Mouse (Mus musculus): ENCODE measurements around the gene Enam. TPM values are rescaled to one million over a fixed set of nuclear protein-coding genes. Genes with fewer than 3 reads are reported as not detected.
"Not testable (repeated sequence)": the region's sequence is repeated elsewhere in the genome, so short reads cannot be mapped to it uniquely, and the experiment has no call there.

The Enam gene
- polyA plus RNA-seq, 1 experiment from 2014 or later, result not detected

DNA sequence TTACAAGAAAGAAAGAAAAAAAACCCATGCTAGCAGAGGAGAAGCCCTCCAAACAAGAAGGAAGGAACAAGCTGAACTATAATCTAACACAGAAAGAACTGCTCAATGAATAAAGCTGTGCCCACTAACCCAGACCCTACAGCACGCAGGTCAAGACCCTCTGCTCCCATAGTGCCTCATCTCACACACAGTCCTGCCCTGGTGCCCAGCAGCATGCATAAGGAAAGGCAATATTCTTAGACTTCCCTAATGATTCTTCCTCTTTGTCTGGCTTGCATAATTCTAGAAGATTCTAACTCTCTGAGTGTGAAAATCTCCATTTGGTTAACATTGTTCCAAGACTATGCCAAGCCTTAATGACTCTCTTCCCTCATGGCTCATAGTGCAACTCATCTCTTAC, 21.2 kb downstream of the Enam start:
- Histone ChIP-seq H3K9ac (ENCODE audit: low read length) (no peak overlapping the region), H3K4me3 (ENCODE audit: control insufficient read depth in 1 of 2, insufficient read depth in 1 of 2, low read depth in 1 of 2, low read length in 2 of 2) (no peak overlapping the region), H3K27me3 (ENCODE audit: control insufficient read depth, insufficient read depth, low read length) (no peaks in the 10 kb centered on the region), H3K4me1 (ENCODE audit: control insufficient read depth in 2 of 2, insufficient read depth in 2 of 2, low read length in 2 of 2) (no peaks in the 10 kb centered on the region), H3K36me3 (ENCODE audit: control insufficient read depth, insufficient read depth, low read length) (no peaks in the 10 kb centered on the region), H3K9me3 (ENCODE audit: control insufficient read depth, low read length) (no peaks in the 10 kb centered on the region), H3K4me2 (ENCODE audit: low read length) (no peak overlapping the region), H3K27ac (replicated peaks in 1 of 2; ENCODE audit: control insufficient read depth in 1 of 2, insufficient read depth in 1 of 2, low read depth in 2 of 2, low read length in 2 of 2) (no peak overlapping the region)
- 77% methylated on average over 1 of the region's 1 CpGs for WGBS
- no peak for ATAC-seq (ENCODE audit: insufficient number of reproducible peaks, insufficient read depth, low FRiP score, low read depth)

DNA sequence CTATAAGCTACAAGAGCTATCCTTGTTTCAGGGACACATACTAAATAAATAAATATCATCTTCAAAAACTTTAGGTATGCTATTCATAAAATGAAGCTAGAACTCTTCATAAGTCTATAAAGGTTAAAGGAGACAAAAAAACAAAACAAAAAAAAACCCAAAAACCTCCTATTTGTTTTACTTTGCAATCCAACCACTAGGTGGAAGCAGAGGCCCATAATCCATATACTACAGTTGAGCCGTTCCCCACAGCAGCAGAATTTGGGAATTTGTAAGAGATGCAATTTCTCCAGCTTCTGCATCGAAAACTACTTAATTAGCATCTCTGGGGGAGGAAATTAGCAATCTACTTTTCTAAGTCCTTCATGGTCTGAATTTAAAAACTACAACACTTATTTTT, 31.5 kb downstream of the Enam start:
- H3K4me3 ChIP-seq (ENCODE audit: control insufficient read depth in 1 of 2, insufficient read depth in 1 of 2, low read depth in 1 of 2, low read length in 2 of 2), result no peak overlapping the region
- H3K9me3 ChIP-seq (ENCODE audit: control insufficient read depth, low read length), result no peaks in the 10 kb centered on the region
- no peaks in the 10 kb centered on the region for H3K27me3 ChIP-seq (ENCODE audit: control insufficient read depth, insufficient read depth, low read length)
- ATAC-seq (ENCODE audit: insufficient number of reproducible peaks, insufficient read depth, low FRiP score, low read depth), result no peak
- H3K4me2 ChIP-seq (ENCODE audit: low read length), result no peak overlapping the region
- WGBS, result 8% methylated on average over 2 of the region's 2 CpGs
- no peaks in the 10 kb centered on the region for H3K36me3 ChIP-seq (ENCODE audit: control insufficient read depth, insufficient read depth, low read length)
- H3K9ac ChIP-seq (ENCODE audit: low read length), result no peak overlapping the region
- no peak overlapping the region for H3K27ac ChIP-seq (replicated peaks in 1 of 2; ENCODE audit: control insufficient read depth in 1 of 2, insufficient read depth in 1 of 2, low read depth in 2 of 2, low read length in 2 of 2)
- H3K4me1 ChIP-seq (ENCODE audit: control insufficient read depth in 2 of 2, insufficient read depth in 2 of 2, low read length in 2 of 2), result no peaks in the 10 kb centered on the region

DNA sequence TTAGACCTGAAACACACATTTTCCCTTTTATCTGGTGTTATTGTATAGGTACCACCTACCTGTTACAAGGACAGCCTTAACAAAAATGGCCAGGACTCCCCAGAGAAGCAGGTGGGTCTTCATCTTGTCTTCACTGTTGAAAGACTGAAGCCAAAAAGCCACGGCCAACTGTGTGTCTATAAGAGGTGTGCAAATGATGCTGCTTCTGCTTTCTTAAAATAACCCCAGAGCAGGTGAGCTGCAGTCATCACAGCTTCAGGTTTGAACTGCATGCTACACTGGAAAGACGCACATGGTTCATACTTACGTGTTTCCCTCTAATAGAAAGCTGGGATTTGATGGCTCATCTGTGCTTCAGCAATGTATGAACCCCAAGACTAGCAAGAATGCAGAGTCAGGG, 39.9 kb downstream of the Enam start, which contains the start of gene Jchain:
Gene Jchain, minus strand, starts transcription at position 235 of the 400 bp plus-strand sequence.
- H3K9ac ChIP-seq (ENCODE audit: low read length), result no peak within 1 kb of the TSS
- no peaks in the 10 kb centered on the region for H3K9me3 ChIP-seq (ENCODE audit: control insufficient read depth, low read length)
- no peaks in the 10 kb centered on the region for H3K27me3 ChIP-seq (ENCODE audit: control insufficient read depth, insufficient read depth, low read length)
- ATAC-seq (ENCODE audit: insufficient number of reproducible peaks, insufficient read depth, low FRiP score, low read depth), result no peak
- no peaks in the 10 kb centered on the region for H3K36me3 ChIP-seq (ENCODE audit: control insufficient read depth, insufficient read depth, low read length)
- H3K4me1 ChIP-seq (ENCODE audit: control insufficient read depth in 2 of 2, insufficient read depth in 2 of 2, low read length in 2 of 2), result peaks cover 0 to 2% of the 10 kb centered on the region in 2 experiments; a peak in 1 of 4 replicates
- 80% methylated on average over 3 of the region's 3 CpGs for WGBS
- no peak within 1 kb of the TSS for H3K27ac ChIP-seq (replicated peaks in 1 of 2; ENCODE audit: control insufficient read depth in 1 of 2, insufficient read depth in 1 of 2, low read depth in 2 of 2, low read length in 2 of 2)
- H3K4me3 ChIP-seq (ENCODE audit: control insufficient read depth in 1 of 2, insufficient read depth in 1 of 2, low read depth in 1 of 2, low read length in 2 of 2), result no peak within 1 kb of the TSS
- no peak within 1 kb of the TSS for H3K4me2 ChIP-seq (ENCODE audit: low read length)

DNA sequence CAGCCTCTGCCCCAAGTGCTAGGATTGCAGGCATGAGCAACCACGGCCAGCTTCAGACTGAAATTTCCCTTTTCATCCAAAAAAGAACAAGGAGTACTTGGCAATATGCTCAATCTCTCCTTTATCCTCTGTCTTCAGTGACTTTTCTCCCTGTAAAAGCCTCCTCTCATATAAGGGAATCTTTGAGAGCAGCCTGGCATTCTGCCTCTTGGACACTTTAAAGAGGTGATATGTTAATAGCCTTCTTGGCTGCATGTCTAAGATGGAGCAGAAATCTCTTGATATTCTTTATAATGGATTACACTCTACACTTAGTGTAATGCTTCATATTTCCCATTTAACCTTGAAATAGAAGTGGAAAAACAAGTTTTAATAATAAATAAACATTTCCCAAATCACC, 43.1 kb downstream of the Enam start:
- no peaks in the 10 kb centered on the region for H3K27me3 ChIP-seq (ENCODE audit: control insufficient read depth, insufficient read depth, low read length)
- H3K36me3 ChIP-seq (ENCODE audit: control insufficient read depth, insufficient read depth, low read length), result no peaks in the 10 kb centered on the region
- WGBS, result 48% methylated on average over 1 of the region's 1 CpGs
- no peak overlapping the region for H3K4me2 ChIP-seq (ENCODE audit: low read length)
- H3K4me3 ChIP-seq (ENCODE audit: control insufficient read depth in 1 of 2, insufficient read depth in 1 of 2, low read depth in 1 of 2, low read length in 2 of 2), result no peak overlapping the region
- peaks cover 0 to 8% of the 10 kb centered on the region in 2 experiments; a peak in 1 of 4 replicates for H3K4me1 ChIP-seq (ENCODE audit: control insufficient read depth in 2 of 2, insufficient read depth in 2 of 2, low read length in 2 of 2)
- no peak overlapping the region for H3K9ac ChIP-seq (ENCODE audit: low read length)
- H3K9me3 ChIP-seq (ENCODE audit: control insufficient read depth, low read length), result no peaks in the 10 kb centered on the region
- ATAC-seq (ENCODE audit: insufficient number of reproducible peaks, insufficient read depth, low FRiP score, low read depth), result no peak
- H3K27ac ChIP-seq (replicated peaks in 1 of 2; ENCODE audit: control insufficient read depth in 1 of 2, insufficient read depth in 1 of 2, low read depth in 2 of 2, low read length in 2 of 2), result 0 out of 4 replicates have a peak overlapping the region, but pooled peaks of 1 of the 2 experiments have one; percentile 14

DNA sequence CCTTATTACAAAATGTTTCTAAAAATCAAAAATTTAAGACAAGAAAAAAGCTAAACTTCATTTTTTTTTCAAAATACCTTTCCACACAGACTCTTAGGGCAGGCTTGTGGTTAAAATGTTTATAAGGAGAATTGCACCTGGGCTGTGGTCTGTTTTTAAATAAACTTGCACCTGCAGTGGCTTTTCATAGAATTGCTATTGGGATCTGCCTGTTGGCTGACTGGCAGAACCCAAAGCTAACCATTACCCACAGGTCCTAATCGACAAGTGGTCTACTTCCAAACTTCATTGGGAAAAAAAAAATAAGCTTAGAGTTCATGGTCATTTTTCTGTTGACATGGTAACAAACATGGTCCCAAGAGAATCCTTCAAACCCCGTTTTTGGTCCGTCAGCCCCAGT, 46.9 kb downstream of the Enam start:
- 77% methylated on average over 3 of the region's 3 CpGs for WGBS
- no peak for ATAC-seq (ENCODE audit: insufficient number of reproducible peaks, insufficient read depth, low FRiP score, low read depth)

DNA sequence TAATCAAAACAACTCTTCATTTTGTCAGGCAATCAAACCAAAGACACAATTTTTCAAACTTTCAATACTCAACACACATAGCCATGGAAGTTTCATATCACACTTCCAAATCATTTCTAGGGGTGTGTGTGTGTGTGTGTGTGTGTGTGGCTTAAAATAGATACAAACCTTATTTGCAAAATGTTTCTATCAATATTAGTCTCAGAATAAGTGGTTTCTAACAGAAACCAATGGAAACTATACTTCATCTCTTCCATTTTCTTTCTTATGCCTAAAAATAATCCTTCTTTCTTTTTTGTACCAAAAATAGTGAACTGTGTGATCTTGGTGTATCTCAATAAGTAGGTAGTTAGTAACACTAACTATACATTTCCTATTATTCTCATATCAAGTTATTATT, 53.1 kb downstream of the Enam start:
- Histone ChIP-seq H3K4me1 (ENCODE audit: control insufficient read depth in 2 of 2, insufficient read depth in 2 of 2, low read length in 2 of 2) (no peaks in the 10 kb centered on the region), H3K36me3 (ENCODE audit: control insufficient read depth, insufficient read depth, low read length) (no peaks in the 10 kb centered on the region), H3K27me3 (ENCODE audit: control insufficient read depth, insufficient read depth, low read length) (no peaks in the 10 kb centered on the region), H3K27ac (replicated peaks in 1 of 2; ENCODE audit: control insufficient read depth in 1 of 2, insufficient read depth in 1 of 2, low read depth in 2 of 2, low read length in 2 of 2) (no peak overlapping the region), H3K9me3 (ENCODE audit: control insufficient read depth, low read length) (no peaks in the 10 kb centered on the region), H3K4me2 (ENCODE audit: low read length) (no peak overlapping the region), H3K9ac (ENCODE audit: low read length) (no peak overlapping the region), H3K4me3 (ENCODE audit: control insufficient read depth in 1 of 2, insufficient read depth in 1 of 2, low read depth in 1 of 2, low read length in 2 of 2) (no peak overlapping the region)
- no peak for ATAC-seq (ENCODE audit: insufficient number of reproducible peaks, insufficient read depth, low FRiP score, low read depth)

More for the DNA sequence above, 46.9 kb downstream of the Enam start:
- H3K27me3 ChIP-seq (ENCODE audit: control insufficient read depth, insufficient read depth, low read length), result no peaks in the 10 kb centered on the region
- peaks cover 0 to 8% of the 10 kb centered on the region in 2 experiments; a peak in 1 of 4 replicates for H3K4me1 ChIP-seq (ENCODE audit: control insufficient read depth in 2 of 2, insufficient read depth in 2 of 2, low read length in 2 of 2)
- no peaks in the 10 kb centered on the region for H3K9me3 ChIP-seq (ENCODE audit: control insufficient read depth, low read length)
- no peak overlapping the region for H3K4me3 ChIP-seq (ENCODE audit: control insufficient read depth in 1 of 2, insufficient read depth in 1 of 2, low read depth in 1 of 2, low read length in 2 of 2)
- H3K27ac ChIP-seq (replicated peaks in 1 of 2; ENCODE audit: control insufficient read depth in 1 of 2, insufficient read depth in 1 of 2, low read depth in 2 of 2, low read length in 2 of 2), result no peak overlapping the region
- H3K4me2 ChIP-seq (ENCODE audit: low read length), result no peak overlapping the region
- no peaks in the 10 kb centered on the region for H3K36me3 ChIP-seq (ENCODE audit: control insufficient read depth, insufficient read depth, low read length)
- no peak overlapping the region for H3K9ac ChIP-seq (ENCODE audit: low read length)

DNA sequence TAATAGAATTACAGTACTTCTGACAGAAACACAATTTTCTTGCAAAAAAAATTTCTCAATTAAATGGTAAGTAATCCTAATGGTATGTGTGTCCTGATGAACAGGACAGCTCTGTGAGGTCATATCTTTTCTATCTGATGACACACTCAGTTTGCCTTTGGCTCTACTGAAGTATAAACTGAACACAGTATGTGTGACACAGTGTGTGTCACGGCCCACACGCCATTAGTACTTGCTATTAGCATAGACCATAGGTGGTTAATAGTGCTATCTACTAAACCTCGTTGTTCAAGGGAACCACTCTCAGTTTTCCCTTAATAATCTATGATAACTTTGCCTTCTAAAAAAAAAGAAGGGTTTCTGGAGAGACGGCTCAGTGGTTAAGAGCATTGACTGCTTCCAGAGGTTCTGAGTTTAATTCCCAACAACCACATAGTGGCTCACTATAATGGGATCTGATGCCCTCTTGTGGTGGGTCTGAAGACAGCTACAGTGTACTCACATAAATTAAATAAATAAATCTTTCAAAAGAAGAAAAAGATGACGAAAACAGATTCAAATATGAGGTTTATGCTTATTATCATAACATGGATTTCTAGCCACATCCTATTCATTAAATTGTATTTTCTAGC, 55.0 kb downstream of the Enam start:
- ATAC-seq (ENCODE audit: insufficient number of reproducible peaks, insufficient read depth, low FRiP score, low read depth), result peak; percentile 64; the same call in 1 of the 2 replicates
- Histone ChIP-seq H3K4me1 (ENCODE audit: control insufficient read depth in 2 of 2, insufficient read depth in 2 of 2, low read length in 2 of 2) (no peaks in the 10 kb centered on the region), H3K4me3 (ENCODE audit: control insufficient read depth in 1 of 2, insufficient read depth in 1 of 2, low read depth in 1 of 2, low read length in 2 of 2) (no peak overlapping the region), H3K9me3 (ENCODE audit: control insufficient read depth, low read length) (no peaks in the 10 kb centered on the region), H3K36me3 (ENCODE audit: control insufficient read depth, insufficient read depth, low read length) (no peaks in the 10 kb centered on the region), H3K27ac (replicated peaks in 1 of 2; ENCODE audit: control insufficient read depth in 1 of 2, insufficient read depth in 1 of 2, low read depth in 2 of 2, low read length in 2 of 2) (no peak overlapping the region), H3K27me3 (ENCODE audit: control insufficient read depth, insufficient read depth, low read length) (no peaks in the 10 kb centered on the region), H3K4me2 (ENCODE audit: low read length) (no peak overlapping the region), H3K9ac (ENCODE audit: low read length) (no peak overlapping the region)
- WGBS, result 55% methylated on average over 5 of the region's 5 CpGs

DNA sequence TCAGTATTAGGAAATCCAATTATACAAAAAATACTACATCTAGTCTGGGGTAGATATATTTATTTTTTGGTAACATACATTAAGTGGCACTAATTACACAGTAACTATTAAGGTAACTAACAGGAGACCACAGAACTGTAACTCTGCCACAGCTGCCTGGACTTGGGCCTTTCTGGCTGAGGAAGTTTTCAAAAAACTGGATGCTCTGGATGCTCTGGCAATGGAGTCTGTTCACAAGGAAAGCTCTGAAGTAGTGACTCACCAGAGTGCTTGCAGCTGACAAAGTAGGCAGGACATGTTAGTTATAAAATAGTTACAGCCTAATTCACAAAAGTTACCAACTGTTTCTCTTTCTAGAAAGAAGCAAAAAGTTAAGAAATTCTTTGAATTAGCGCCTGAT, 56.6 kb downstream of the Enam start:
- 74% methylated on average over 1 of the region's 1 CpGs for WGBS
- not testable (repeated sequence) for H3K4me1 ChIP-seq (ENCODE audit: control insufficient read depth in 2 of 2, insufficient read depth in 2 of 2, low read length in 2 of 2); H3K27me3 ChIP-seq (ENCODE audit: control insufficient read depth, insufficient read depth, low read length); H3K9me3 ChIP-seq (ENCODE audit: control insufficient read depth, low read length); H3K4me2 ChIP-seq (ENCODE audit: low read length); ATAC-seq (ENCODE audit: insufficient number of reproducible peaks, insufficient read depth, low FRiP score, low read depth); H3K4me3 ChIP-seq (ENCODE audit: control insufficient read depth in 1 of 2, insufficient read depth in 1 of 2, low read depth in 1 of 2, low read length in 2 of 2); H3K27ac ChIP-seq (replicated peaks in 1 of 2; ENCODE audit: control insufficient read depth in 1 of 2, insufficient read depth in 1 of 2, low read depth in 2 of 2, low read length in 2 of 2); H3K9ac ChIP-seq (ENCODE audit: low read length); H3K36me3 ChIP-seq (ENCODE audit: control insufficient read depth, insufficient read depth, low read length)

Measured in heart, embryonic 14.5 days (tissue).